Mouse (Mus musculus) C2C12 (cell line): ENCODE measurements around the gene Acly. TPM values are rescaled to one million over a fixed set of nuclear protein-coding genes. Genes with fewer than 3 reads are reported as not detected.

Source experiments
- H3K27me3 ChIP-seq: one replicate; pipeline ENCODE4 v1.6.1; 2011; ENCODE audit not compliant: control insufficient read depth, insufficient read depth, insufficient read length
- H3K36me3 ChIP-seq: one replicate; pipeline ENCODE4 v1.6.1; 2011; ENCODE audit not compliant: control insufficient read depth, insufficient read depth
- H3K4me3 ChIP-seq: one replicate; pipeline ENCODE4 v1.5.1; 2011; ENCODE audit warnings: mild to moderate bottlenecking, control low read depth; ENCODE audit not compliant: poor library complexity, insufficient read depth, severe bottlenecking
- H3K79me2 ChIP-seq: one replicate; pipeline ENCODE4 v1.6.1; 2011; ENCODE audit not compliant: control insufficient read depth, insufficient read depth
- H3K79me3 ChIP-seq: one replicate; pipeline ENCODE4 v1.6.1; 2011; ENCODE audit warnings: low read depth, control low read depth
- H3ac ChIP-seq: one replicate; pipeline ENCODE3; 2011; ENCODE audit warnings: low read depth; ENCODE audit not compliant: control insufficient read depth, insufficient read length
- CEBPB ChIP-seq: IDR thresholded peaks from one replicate; pipeline ENCODE4 v1.6.1; 2011; ENCODE audit warnings: low read depth, mild to moderate bottlenecking, control low read depth, moderate library complexity
- CTCF ChIP-seq: IDR thresholded peaks from one replicate; pipeline ENCODE4 v1.5.1; 2011; ENCODE audit not compliant: control insufficient read depth, insufficient read depth, insufficient read length
- FOSL1 ChIP-seq: IDR thresholded peaks from one replicate; pipeline ENCODE4 v1.8.0; 2011; ENCODE audit warnings: mild to moderate bottlenecking, low read length; ENCODE audit not compliant: poor library complexity, insufficient read depth, severe bottlenecking
- MAX ChIP-seq: IDR thresholded peaks from one replicate; pipeline ENCODE4 v1.6.1; 2011; ENCODE audit warnings: mild to moderate bottlenecking, control low read depth
- MYOD1 ChIP-seq: IDR thresholded peaks from one replicate; pipeline ENCODE4 v1.6.1; 2011; ENCODE audit warnings: low read depth; ENCODE audit not compliant: control insufficient read depth, insufficient read length
- MYOG ChIP-seq: IDR thresholded peaks from one replicate; pipeline ENCODE4 v1.6.1; 2011; ENCODE audit not compliant: control insufficient read depth, insufficient read length; ENCODE audit errors: extremely low read depth
- USF1 ChIP-seq: IDR thresholded peaks from one replicate; pipeline ENCODE4 v1.6.1; 2011; ENCODE audit warnings: low read depth, mild to moderate bottlenecking, control low read depth, moderate library complexity
- polyA plus RNA-seq: library from polyadenylated mRNA; unstranded; fragments of >200 nt; fragmentation: generic; extraction: Trizol; gene quantifications from one replicate; pipeline ENCODE4 v1.2.1, GENCODE M21; 2012; ENCODE audit warnings: missing spikeins

The Acly gene
- polyA plus RNA-seq, 1 experiment: 86.6 TPM

- Histone ChIP-seq H3K36me3 (no peaks in the 10 kb centered on the region), H3K79me3 (no peaks in the 10 kb centered on the region), H3ac (no peak overlapping the region), H3K27me3 (no peaks in the 10 kb centered on the region), H3K79me2 (no peaks in the 10 kb centered on the region), H3K4me3 (no peak overlapping the region)
- TF ChIP-seq FOSL1 (no peak), CEBPB (no peak), MYOG (no peak), USF1 (no peak), CTCF (no peak), MAX (no peak), MYOD1 (no peak)
These were observed 43.4 kb upstream of the Acly start for GRCm38 (mm10) chr11:100571202-100571567.

GRCm38 (mm10) chr11:100570430-100571201 is 42.8 kb upstream of the Acly start:
- Histone ChIP-seq H3K79me2 (no peaks in the 10 kb centered on the region), H3K27me3 (no peaks in the 10 kb centered on the region), H3K36me3 (no peaks in the 10 kb centered on the region), H3K79me3 (no peaks in the 10 kb centered on the region), H3K4me3 (no peak overlapping the region), H3ac (no peak overlapping the region)
- no peak for TF ChIP-seq MYOG
- TF ChIP-seq CTCF: peak; percentile 49

DNA sequence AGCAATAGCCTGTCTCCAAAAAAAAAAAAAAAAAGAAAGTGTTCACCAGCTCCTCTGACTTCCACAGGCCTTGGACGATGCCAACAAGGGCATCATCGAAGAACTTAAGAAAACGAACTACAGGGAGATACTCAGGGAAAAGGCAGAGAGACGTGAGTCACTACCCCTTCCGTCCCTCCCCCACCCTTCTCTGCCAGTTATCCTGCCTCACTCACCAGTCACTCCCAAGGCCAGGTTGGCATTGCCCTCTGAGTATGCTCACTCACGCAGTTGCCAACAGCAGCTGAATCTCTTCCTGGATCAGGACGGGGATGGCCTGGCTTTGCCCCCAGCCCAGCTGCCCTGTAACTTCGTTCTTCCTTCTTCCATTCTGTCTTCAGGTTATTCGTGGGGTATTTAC is 42.0 kb upstream of the Acly start:
- Histone ChIP-seq H3ac (no peak overlapping the region), H3K36me3 (no peaks in the 10 kb centered on the region), H3K4me3 (no peak overlapping the region), H3K27me3 (no peaks in the 10 kb centered on the region), H3K79me2 (no peaks in the 10 kb centered on the region), H3K79me3 (no peaks in the 10 kb centered on the region)
- TF ChIP-seq USF1: no peak
- TF ChIP-seq MYOD1: no peak
- no peak for TF ChIP-seq MYOG
- no peak for TF ChIP-seq MAX
- TF ChIP-seq FOSL1: no peak
- no peak for TF ChIP-seq CEBPB
- no peak for TF ChIP-seq CTCF

DNA sequence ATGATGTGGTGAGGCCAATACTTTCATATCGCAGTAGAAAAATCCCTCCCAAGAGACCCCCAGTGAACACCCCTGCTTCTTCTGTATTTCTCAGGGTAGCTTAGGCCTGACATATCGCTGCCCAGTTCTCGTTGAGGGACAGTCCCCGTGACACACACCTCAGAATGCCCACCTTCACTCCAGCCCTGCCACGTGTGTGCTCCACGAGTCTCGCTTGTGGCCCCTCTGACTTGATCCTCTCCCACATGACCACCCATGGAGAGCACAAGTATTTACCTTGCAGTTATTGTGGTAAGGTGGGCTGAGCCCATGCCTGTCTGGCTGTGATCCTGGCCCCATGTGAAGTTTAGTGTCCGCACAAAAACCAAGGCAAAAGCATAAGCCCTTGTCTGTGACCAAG is 40.9 kb upstream of the Acly start:
- no peaks in the 10 kb centered on the region for H3K79me3 ChIP-seq
- TF ChIP-seq MAX: no peak
- TF ChIP-seq FOSL1: no peak
- no peak for TF ChIP-seq USF1
- no peak for TF ChIP-seq CEBPB
- no peak for TF ChIP-seq MYOG
- no peak for TF ChIP-seq MYOD1
- no peak for TF ChIP-seq CTCF
- no peaks in the 10 kb centered on the region for H3K36me3 ChIP-seq
- H3K79me2 ChIP-seq: no peaks in the 10 kb centered on the region
- no peak overlapping the region for H3ac ChIP-seq
- no peaks in the 10 kb centered on the region for H3K27me3 ChIP-seq
- no peak overlapping the region for H3K4me3 ChIP-seq

GRCm38 (mm10) chr11:100567815-100568245 is 40.0 kb upstream of the Acly start:
- Histone ChIP-seq H3K79me3 (no peaks in the 10 kb centered on the region), H3K79me2 (no peaks in the 10 kb centered on the region), H3K36me3 (no peaks in the 10 kb centered on the region), H3K27me3 (no peaks in the 10 kb centered on the region), H3K4me3 (no peak overlapping the region), H3ac (no peak overlapping the region)
- TF ChIP-seq CEBPB (no peak), MYOD1 (no peak), FOSL1 (no peak), USF1 (no peak), CTCF (no peak), MYOG (no peak), MAX (no peak)

DNA sequence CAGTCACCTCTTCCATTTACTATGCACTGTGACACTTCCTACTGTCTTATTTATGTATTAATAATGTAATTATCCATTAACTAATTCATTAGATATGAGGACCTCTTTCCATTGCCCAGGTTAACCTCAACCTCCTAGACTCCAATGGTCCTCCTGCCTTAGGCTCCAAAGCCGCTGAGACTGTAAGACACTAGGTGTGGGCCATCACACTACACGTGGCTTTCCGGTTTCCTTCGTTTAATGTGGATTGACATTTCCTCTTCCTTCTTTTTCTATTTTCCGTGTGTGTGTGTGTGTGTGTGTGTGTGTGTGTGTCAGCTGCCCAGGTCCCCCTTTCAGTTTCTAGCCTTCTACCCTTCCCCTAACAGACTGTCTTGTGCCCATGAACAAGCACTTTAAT is 39.4 kb upstream of the Acly start:
- TF ChIP-seq MAX (no peak), MYOD1 (no peak), FOSL1 (no peak), MYOG (no peak), USF1 (no peak), CTCF (no peak), CEBPB (no peak)
- H3K79me2 ChIP-seq: no peaks in the 10 kb centered on the region
- no peak overlapping the region for H3ac ChIP-seq
- H3K27me3 ChIP-seq: no peaks in the 10 kb centered on the region
- H3K36me3 ChIP-seq: no peaks in the 10 kb centered on the region
- H3K4me3 ChIP-seq: no peak overlapping the region
- H3K79me3 ChIP-seq: no peaks in the 10 kb centered on the region
